Mouse (Mus musculus) CD4-positive, CD25-positive, alpha-beta regulatory T cell, adult 9 weeks (primary cell): Measurements from ENCODE around the gene Lactbl1. TPM values are rescaled to one million over a fixed set of nuclear protein-coding genes. Genes with fewer than 3 reads are reported as not detected.

Experiments
- polyA plus RNA-seq: library from polyadenylated mRNA; unstranded; fragments of 100-300 nt; shearing (Covaris generic); gene quantifications from one replicate; pipeline ENCODE4 v1.2.1, GENCODE M21; 2017

Gene Lactbl1
- 0.09 TPM for polyA plus RNA-seq

DNA sequence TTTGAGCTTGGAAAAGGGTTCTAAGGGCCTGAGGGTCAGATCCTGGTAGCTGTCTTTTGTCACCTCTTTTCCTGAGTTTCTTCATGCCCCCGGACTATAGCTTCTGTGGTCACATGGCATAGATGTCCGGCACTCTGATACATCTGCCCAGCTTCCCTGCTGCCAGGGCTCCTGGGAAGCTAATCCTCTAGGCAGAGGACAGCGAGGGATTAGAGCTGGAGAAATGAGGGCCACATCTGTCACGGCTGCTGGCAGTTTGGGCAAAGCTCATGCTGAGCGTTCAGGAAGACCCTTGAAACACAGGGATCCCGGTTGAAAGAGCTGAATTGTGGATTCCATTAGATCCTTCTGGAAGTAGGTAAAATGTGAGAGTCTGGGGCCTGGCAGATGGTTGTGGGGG is at the start of gene Lactbl1:
Lactbl1 (plus strand) TSS at position 234 of the 400 bp plus-strand sequence.

GRCm38 (mm10) chr4:136602568-136602967 is 19.9 kb upstream of the Lactbl1 start, which contains the start of gene Kdm1a:
Kdm1a (minus strand) TSS chr4:136602723.

GRCm38 (mm10) chr4:136610387-136610856 is 12.0 kb upstream of the Lactbl1 start, which contains the start of gene Tex46:
Tex46 (plus strand) TSS chr4:136610437.

Other genes starting within 250 kb of the Lactbl1 start
- not detected for gene Htr1d, start 199.1 kb upstream of the Lactbl1 start, polyA plus RNA-seq
- not detected for gene 6030445D17Rik, start 160.4 kb upstream of the Lactbl1 start, polyA plus RNA-seq
- 8.5 TPM for gene Luzp1, start 152.9 kb upstream of the Lactbl1 start, polyA plus RNA-seq
- gene Kdm1a, start 19.9 kb upstream of the Lactbl1 start, polyA plus RNA-seq, result 8.8 TPM
- not detected for gene Tex46, start 12.2 kb upstream of the Lactbl1 start, polyA plus RNA-seq
- gene Ephb2, start 213.4 kb downstream of the Lactbl1 start, polyA plus RNA-seq, result not detected